Mouse (Mus musculus): ENCODE measurements around the gene Lgi4. TPM values are rescaled to one million over a fixed set of nuclear protein-coding genes. Genes with fewer than 3 reads are reported as not detected.
A peak's percentile ranks its signal among the peaks of the same experiment; 100 is the strongest.

The Lgi4 gene
- polyA plus RNA-seq, 1 experiment from 2014 or later = 0.57 TPM

DNA sequence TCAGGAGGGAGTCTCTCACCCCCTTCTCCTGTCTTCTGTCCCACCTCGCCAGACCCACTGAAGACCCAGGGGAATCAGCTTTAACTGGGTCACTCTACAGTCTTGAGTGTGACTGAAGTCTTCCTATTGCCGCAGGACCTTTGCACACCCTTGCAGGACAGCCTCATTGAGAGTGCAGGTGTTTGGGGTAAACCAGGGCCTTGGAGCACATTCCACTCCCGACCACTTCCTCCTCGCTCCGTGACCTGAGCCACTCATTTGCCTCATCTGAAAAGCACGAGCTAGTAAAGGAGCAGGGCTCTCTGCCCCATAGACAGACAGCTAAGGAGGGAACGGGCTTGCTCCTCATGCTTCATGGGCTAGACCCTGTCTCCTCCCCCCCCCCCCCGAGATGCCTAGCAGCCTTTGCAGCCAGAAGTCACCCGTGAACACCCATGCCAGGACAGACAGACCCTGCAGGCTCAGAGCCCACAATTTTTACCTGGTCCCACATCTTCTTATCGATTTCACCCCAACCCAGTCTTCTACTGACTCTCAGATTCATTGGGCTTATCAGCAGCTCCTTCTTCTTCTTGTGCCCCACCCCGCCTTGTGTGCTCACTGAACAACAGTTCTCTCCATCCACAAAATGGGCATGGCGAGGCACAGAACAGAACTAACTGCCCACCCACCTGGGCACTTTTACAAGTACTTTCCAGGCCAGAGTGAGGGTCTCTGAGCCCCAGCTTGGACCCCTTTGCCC lies 18.7 kb upstream of the Lgi4 start:
- H3K27me3 ChIP-seq = peaks cover 49% of the 10 kb centered on the region
- ATAC-seq (ENCODE audit: low FRiP score, low read depth) = no peak

DNA sequence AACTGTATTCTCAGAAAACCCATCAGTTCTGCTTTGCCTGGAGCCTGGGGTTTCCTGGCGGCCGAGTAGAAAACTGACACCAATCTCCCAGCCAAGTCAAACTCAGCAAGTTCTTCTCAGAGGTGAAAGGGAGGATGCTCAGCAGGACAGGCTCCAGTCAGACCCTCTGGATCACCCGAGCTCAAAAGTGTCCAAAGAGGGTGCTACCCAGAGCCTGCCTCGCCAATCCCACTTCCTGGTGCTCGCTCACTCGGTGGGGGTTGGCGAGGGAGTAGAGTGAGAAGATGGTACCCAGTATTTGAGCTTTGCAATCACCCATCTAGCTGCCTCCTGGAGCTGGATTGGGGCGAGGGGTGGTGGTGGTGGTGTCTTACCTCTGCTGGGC lies 18.1 kb upstream of the Lgi4 start:
- no peak for ATAC-seq (ENCODE audit: low FRiP score, low read depth)
- 52% methylated on average over 8 of the region's 8 CpGs for WGBS
- Histone ChIP-seq H3K4me3 (no peak overlapping the region), H3K27me3 (peaks cover 50% of the 10 kb centered on the region), H3K36me3 (no peaks in the 10 kb centered on the region), H3K4me2 (peak overlapping the region; percentile 33), H3K9me3 (no peaks in the 10 kb centered on the region), H3K9ac (no peak overlapping the region), H3K4me1 (replicated peaks) (peaks cover 3% of the 10 kb centered on the region), H3K27ac (replicated peaks) (no peak overlapping the region)

More for the DNA sequence above, 18.7 kb upstream of the Lgi4 start:
- WGBS = 79% methylated on average over 12 of the region's 12 CpGs
- no peak overlapping the region for H3K9ac ChIP-seq
- no peaks in the 10 kb centered on the region for H3K36me3 ChIP-seq
- peaks cover 3% of the 10 kb centered on the region for H3K4me1 ChIP-seq (replicated peaks)
- H3K27ac ChIP-seq (replicated peaks) = no peak overlapping the region
- no peaks in the 10 kb centered on the region for H3K9me3 ChIP-seq
- H3K4me2 ChIP-seq = no peak overlapping the region
- H3K4me3 ChIP-seq = no peak overlapping the region

DNA sequence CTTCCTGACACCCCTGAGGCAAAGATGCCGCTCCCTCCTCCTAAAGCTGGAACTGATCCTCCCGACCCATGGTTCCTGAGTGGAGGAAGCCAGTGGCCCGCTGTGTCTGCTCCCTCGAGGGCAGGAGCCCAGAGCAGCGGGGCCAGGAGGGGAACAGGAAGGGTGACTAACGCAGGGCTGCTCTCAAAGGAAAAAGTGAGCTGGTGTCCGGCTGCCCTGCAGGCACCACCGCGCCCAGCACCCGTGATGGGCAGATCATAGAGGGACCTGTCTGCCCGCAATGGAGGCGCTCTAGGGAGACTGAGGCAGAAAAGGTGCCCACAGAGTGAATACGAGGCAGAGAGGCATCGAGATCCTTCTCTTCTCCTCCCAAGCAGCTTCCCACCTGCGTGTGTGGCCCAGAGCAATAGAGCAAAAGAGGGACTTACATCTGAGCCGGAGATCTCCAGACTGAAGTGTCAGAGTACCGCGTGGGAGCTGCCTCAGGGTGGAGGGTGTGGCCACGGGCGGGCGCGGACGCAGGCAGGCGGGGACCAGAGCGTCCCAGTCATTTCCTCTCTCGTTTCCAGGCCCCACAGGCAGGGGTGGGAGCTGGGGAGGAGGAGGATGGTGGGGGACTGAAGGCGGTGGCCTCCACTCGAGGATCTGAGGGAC lies 17.4 kb upstream of the Lgi4 start:
- peaks cover 3% of the 10 kb centered on the region for H3K4me1 ChIP-seq (replicated peaks)
- H3K4me2 ChIP-seq = peak overlapping the region; percentile 33
- ATAC-seq (ENCODE audit: low FRiP score, low read depth) = no peak
- H3K9ac ChIP-seq = no peak overlapping the region
- peaks cover 50% of the 10 kb centered on the region for H3K27me3 ChIP-seq
- H3K9me3 ChIP-seq = no peaks in the 10 kb centered on the region
- peak overlapping the region; percentile 18 for H3K4me3 ChIP-seq
- 7% methylated on average over 28 of the region's 28 CpGs for WGBS
- H3K36me3 ChIP-seq = no peaks in the 10 kb centered on the region
- no peak overlapping the region for H3K27ac ChIP-seq (replicated peaks)

DNA sequence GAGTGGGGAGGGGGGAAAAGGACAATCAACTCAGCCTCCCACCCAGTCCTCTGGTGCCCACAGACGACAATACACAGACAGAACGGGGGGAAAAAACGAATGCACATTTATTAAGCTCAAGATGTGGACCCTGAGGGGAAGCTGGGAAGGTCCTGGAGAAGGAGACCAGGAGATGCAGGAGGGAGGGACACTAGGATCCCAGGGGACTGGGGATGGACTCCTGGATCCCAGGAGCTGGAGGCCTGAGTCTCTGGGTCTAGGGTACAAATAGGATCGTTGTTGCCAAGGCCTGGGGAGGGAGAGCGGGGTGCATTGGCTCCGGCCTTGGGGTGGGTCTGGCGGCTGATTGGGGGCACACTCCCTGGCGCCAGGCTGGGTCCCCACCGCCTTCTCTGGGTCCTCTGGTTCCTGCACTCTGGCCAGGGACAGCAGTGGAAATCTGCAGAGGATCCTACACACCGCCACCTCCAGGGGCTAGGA lies 16.7 kb upstream of the Lgi4 start, which contains the start of gene Fxyd5:
Fxyd5 (minus strand) TSS at position 51 of the 480 bp plus-strand sequence.
- no peak within 1 kb of the TSS for H3K9ac ChIP-seq
- 33% methylated on average over 10 of the region's 10 CpGs for WGBS
- H3K27ac ChIP-seq (replicated peaks) = no peak within 1 kb of the TSS
- peaks cover 50% of the 10 kb centered on the region for H3K27me3 ChIP-seq
- no peak for ATAC-seq (ENCODE audit: low FRiP score, low read depth)
- H3K9me3 ChIP-seq = no peaks in the 10 kb centered on the region
- peaks cover 3% of the 10 kb centered on the region for H3K4me1 ChIP-seq (replicated peaks)
- H3K4me2 ChIP-seq = peak within 1 kb of the TSS; percentile 33
- H3K36me3 ChIP-seq = no peaks in the 10 kb centered on the region
- peak within 1 kb of the TSS; percentile 18 for H3K4me3 ChIP-seq

DNA sequence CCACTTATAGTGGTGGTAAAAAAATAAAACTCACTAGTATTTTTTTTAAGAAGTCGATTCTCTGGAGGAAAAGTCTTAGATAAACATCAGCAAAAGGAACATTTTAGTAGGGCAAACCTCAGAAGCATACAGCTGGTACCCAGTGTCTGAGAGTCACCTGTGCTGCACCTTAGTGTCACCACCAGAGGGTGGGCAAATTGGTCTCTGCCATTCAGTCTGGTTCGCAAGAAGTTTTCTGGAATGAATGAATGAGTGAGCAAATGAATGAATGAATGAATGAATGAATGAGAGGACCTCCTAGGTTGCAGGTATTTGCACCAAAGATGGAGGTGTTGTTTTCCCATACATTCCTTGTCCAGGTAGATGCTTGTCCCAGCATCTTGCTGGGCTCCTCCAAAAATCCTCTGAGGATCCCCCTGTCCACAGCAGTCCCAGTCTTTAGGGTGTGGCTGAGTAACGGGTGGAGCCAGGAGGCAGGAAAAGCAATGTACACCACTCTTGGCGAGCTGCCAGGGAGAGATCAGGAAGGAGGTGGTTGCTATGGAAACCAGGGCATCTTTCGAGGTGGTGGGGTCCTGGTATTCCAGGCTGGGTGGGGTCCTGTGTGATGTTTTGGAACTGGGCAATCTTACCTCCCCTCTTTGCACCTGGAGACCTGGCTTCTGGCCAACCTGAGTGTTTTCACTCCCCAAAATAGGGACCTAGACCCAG lies 9.9 kb upstream of the Lgi4 start:
- Histone ChIP-seq H3K9ac (peak overlapping the region; percentile 47), H3K4me1 (replicated peaks) (peaks cover 39% of the 10 kb centered on the region), H3K27ac (replicated peaks) (peak overlapping the region; percentile 73), H3K36me3 (no peaks in the 10 kb centered on the region), H3K4me2 (peak overlapping the region; percentile 61), H3K4me3 (peak overlapping the region; percentile 48), H3K27me3 (peaks cover 46% of the 10 kb centered on the region), H3K9me3 (no peaks in the 10 kb centered on the region)
- 21% methylated on average over 5 of the region's 5 CpGs for WGBS
- ATAC-seq (ENCODE audit: low FRiP score, low read depth) = peak; percentile 17

GRCm38 (mm10) chr7:31049846-31050281 lies 9.3 kb upstream of the Lgi4 start:
- under 1% methylated on average over 10 of the region's 15 CpGs for WGBS
- peaks cover 42% of the 10 kb centered on the region for H3K27me3 ChIP-seq
- no peaks in the 10 kb centered on the region for H3K9me3 ChIP-seq
- peaks cover 39% of the 10 kb centered on the region for H3K4me1 ChIP-seq (replicated peaks)
- peak overlapping the region; percentile 48 for H3K4me3 ChIP-seq
- H3K9ac ChIP-seq = peak overlapping the region; percentile 47
- peak overlapping the region; percentile 73 for H3K27ac ChIP-seq (replicated peaks)
- ATAC-seq (ENCODE audit: low FRiP score, low read depth) = peak; percentile 59
- no peaks in the 10 kb centered on the region for H3K36me3 ChIP-seq
- H3K4me2 ChIP-seq = peak overlapping the region; percentile 61

DNA sequence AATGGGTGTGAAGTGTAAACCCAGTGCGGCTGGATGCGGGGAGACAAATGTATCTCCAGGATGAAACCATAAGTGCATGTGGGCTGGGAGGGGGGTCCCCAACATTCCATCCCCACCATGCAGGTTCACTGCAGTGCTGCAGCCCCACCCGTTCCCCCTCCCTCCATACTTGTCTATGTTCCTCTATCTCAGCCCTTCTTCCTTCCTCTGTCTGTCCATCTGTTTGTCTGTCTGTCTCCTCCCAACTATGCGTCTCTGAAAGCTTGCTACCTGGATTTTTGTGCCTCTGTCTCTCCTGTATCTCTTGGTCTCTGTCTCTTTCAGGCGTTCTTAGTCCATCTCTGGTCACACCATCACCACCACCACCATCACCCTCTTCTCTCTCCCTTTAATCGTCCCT lies 8.7 kb upstream of the Lgi4 start:
- H3K4me1 ChIP-seq (replicated peaks) = peaks cover 43% of the 10 kb centered on the region
- H3K27ac ChIP-seq (replicated peaks) = peak overlapping the region; percentile 73
- peak overlapping the region; percentile 61 for H3K4me2 ChIP-seq
- H3K4me3 ChIP-seq = peak overlapping the region; percentile 48
- ATAC-seq (ENCODE audit: low FRiP score, low read depth) = peak; percentile 10; the same call in 1 of the 2 replicates
- no peaks in the 10 kb centered on the region for H3K36me3 ChIP-seq
- H3K27me3 ChIP-seq = peaks cover 36% of the 10 kb centered on the region
- no peaks in the 10 kb centered on the region for H3K9me3 ChIP-seq
- WGBS = 3% methylated on average over 6 of the region's 6 CpGs
- peak overlapping the region; percentile 47 for H3K9ac ChIP-seq

GRCm38 (mm10) chr7:31050921-31051320 lies 8.2 kb upstream of the Lgi4 start:
- peak overlapping the region; percentile 48 for H3K4me3 ChIP-seq
- H3K36me3 ChIP-seq = no peaks in the 10 kb centered on the region
- peak overlapping the region; percentile 73 for H3K27ac ChIP-seq (replicated peaks)
- peak overlapping the region; percentile 47 for H3K9ac ChIP-seq
- peaks cover 35% of the 10 kb centered on the region for H3K27me3 ChIP-seq
- peak; percentile 3; the same call in 1 of the 2 replicates for ATAC-seq (ENCODE audit: low FRiP score, low read depth)
- no peaks in the 10 kb centered on the region for H3K9me3 ChIP-seq
- H3K4me2 ChIP-seq = peak overlapping the region; percentile 61
- H3K4me1 ChIP-seq (replicated peaks) = peaks cover 44% of the 10 kb centered on the region
- WGBS = 2% methylated on average over 9 of the region's 9 CpGs

DNA sequence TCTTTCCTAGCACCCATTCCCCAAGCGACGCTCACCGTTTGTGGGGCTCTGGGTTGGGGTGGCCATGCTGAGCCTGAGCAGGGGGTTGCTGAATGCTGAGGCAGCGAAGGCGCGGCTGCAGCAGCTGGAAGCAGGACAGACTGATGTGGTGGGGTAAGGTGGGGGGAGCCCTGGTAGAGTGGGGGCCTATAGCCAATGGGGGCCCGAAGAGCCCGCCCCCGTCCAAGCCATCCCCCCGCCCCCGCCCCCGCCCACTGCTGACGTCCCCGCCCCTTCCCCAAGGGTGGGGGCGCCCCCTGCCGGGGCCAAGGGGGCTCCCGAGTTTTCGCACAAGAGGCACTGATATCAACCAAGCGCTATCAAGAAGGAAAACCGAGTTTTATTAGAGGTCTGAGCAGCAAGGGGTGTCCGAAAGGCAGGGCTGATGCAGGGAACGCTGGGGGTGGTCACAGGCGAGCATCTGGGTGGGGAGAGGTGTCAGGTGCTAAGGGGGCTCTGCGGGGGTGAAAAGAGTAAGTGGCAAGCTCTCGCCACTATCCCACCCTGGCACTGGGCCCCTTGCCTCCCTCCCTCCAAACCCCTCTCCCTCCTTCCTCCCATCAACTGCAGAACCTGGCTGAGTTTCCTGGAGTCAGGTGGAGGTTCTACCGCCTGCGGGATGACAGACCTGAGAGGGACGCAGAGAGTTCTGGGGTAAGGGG lies 7.7 kb upstream of the Lgi4 start, which contains the start of gene Fxyd7:
Fxyd7 (minus strand) TSS at position 147 of the 701 bp plus-strand sequence.
- H3K4me2 ChIP-seq = peak within 1 kb of the TSS; percentile 61
- ATAC-seq (ENCODE audit: low FRiP score, low read depth) = peak; percentile 59
- no peaks in the 10 kb centered on the region for H3K9me3 ChIP-seq
- H3K9ac ChIP-seq = peak within 1 kb of the TSS; percentile 47
- H3K4me3 ChIP-seq = peak within 1 kb of the TSS; percentile 48
- peaks cover 44% of the 10 kb centered on the region for H3K4me1 ChIP-seq (replicated peaks)
- peaks cover 35% of the 10 kb centered on the region for H3K27me3 ChIP-seq
- H3K36me3 ChIP-seq = no peaks in the 10 kb centered on the region
- H3K27ac ChIP-seq (replicated peaks) = peak within 1 kb of the TSS; percentile 73
- WGBS = 2% methylated on average over 27 of the region's 28 CpGs

- Histone ChIP-seq H3K36me3 (no peaks in the 10 kb centered on the region), H3K4me1 (replicated peaks) (peaks cover 44% of the 10 kb centered on the region), H3K27ac (replicated peaks) (no peak overlapping the region), H3K4me2 (peak overlapping the region; percentile 61), H3K9ac (0 out of 2 replicates have a peak overlapping the region, but pooled peaks have one; percentile 3), H3K9me3 (no peaks in the 10 kb centered on the region), H3K27me3 (peaks cover 35% of the 10 kb centered on the region), H3K4me3 (peak overlapping the region; percentile 48)
- 2% methylated on average over 22 of the region's 22 CpGs for WGBS
- no peak for ATAC-seq (ENCODE audit: low FRiP score, low read depth)
Observed at GRCm38 (mm10) chr7:31052251-31052635, 6.9 kb upstream of the Lgi4 start.
